Mouse (Mus musculus): Measurements from ENCODE around the gene Gm5475.

GRCm38 (mm10) chr15:100414942-100415341 is 7.0 kb upstream of the Gm5475 start:
- TF ChIP-seq CTCF (IDR thresholded peaks at IDR 0.05; ENCODE audit: low read depth) (no peak), EP300 (IDR thresholded peaks at IDR 0.05; ENCODE audit: low read depth) (no peak)
